Mouse (Mus musculus) layer of hippocampus, adult 9-10 months (tissue): ENCODE measurements around the gene Atox1.

Experiments used
- DNase-seq: peaks from one replicate; pipeline ENCODE4 v3.0.0; 2022; ENCODE audit warnings: low spot score

The Atox1 gene

GRCm38 (mm10) chr11:55461019-55461645 lies at the start of gene Atox1:
Atox1 (minus strand) TSS chr11:55461239.
- peak; percentile 75 for DNase-seq

GRCm38 (mm10) chr11:55505485-55505884 lies 44.4 kb upstream of the Atox1 start:
- no peak for DNase-seq

GRCm38 (mm10) chr11:55502886-55503285 lies 41.8 kb upstream of the Atox1 start:
- no peak for DNase-seq

- no peak for DNase-seq
These were observed 41.0 kb upstream of the Atox1 start for GRCm38 (mm10) chr11:55501955-55502531.

- DNase-seq, result no peak
These were observed 36.8 kb upstream of the Atox1 start for GRCm38 (mm10) chr11:55497885-55498284.

GRCm38 (mm10) chr11:55496158-55496557 lies 35.1 kb upstream of the Atox1 start:
- no peak for DNase-seq

- DNase-seq, result no peak
These were observed 24.4 kb upstream of the Atox1 start for GRCm38 (mm10) chr11:55485443-55485842.

GRCm38 (mm10) chr11:55473219-55473618 lies 12.2 kb upstream of the Atox1 start:
- DNase-seq, result no peak

GRCm38 (mm10) chr11:55471467-55471866 lies 10.4 kb upstream of the Atox1 start:
- no peak for DNase-seq

GRCm38 (mm10) chr11:55470761-55471160 lies 9.7 kb upstream of the Atox1 start:
- DNase-seq, result no peak

- DNase-seq, result no peak
These were observed 9.1 kb upstream of the Atox1 start for GRCm38 (mm10) chr11:55469923-55470691.

- peak; percentile 100 for DNase-seq
These were observed 8.2 kb upstream of the Atox1 start, which contains the start of gene G3bp1 for GRCm38 (mm10) chr11:55469048-55469843. G3bp1 (plus strand) TSS chr11:55469685.

- DNase-seq, result no peak
These were observed 7.6 kb upstream of the Atox1 start for GRCm38 (mm10) chr11:55468611-55469047.

- DNase-seq, result no peak
These were observed 7.0 kb upstream of the Atox1 start for GRCm38 (mm10) chr11:55468012-55468411.

- no peak for DNase-seq
These were observed 4.1 kb upstream of the Atox1 start for GRCm38 (mm10) chr11:55465177-55465576.

- DNase-seq, result no peak
These were observed 3.7 kb upstream of the Atox1 start for GRCm38 (mm10) chr11:55464707-55465106.

GRCm38 (mm10) chr11:55462149-55462548 lies 1.1 kb upstream of the Atox1 start:
- no peak for DNase-seq

- DNase-seq, result no peak
These were observed 450 bp downstream of the Atox1 start for GRCm38 (mm10) chr11:55460559-55461018.

GRCm38 (mm10) chr11:55459850-55460558 lies 1.0 kb downstream of the Atox1 start:
- DNase-seq, result no peak

GRCm38 (mm10) chr11:55458501-55458900 lies 2.5 kb downstream of the Atox1 start:
- no peak for DNase-seq

- no peak for DNase-seq
These were observed 5.9 kb downstream of the Atox1 start for GRCm38 (mm10) chr11:55455166-55455565.
